Mouse (Mus musculus) hindbrain, postnatal 0 days (tissue): ENCODE results near the gene Lcmt1. TPM values are rescaled to one million over a fixed set of nuclear protein-coding genes. Genes with fewer than 3 reads are reported as not detected.
A peak's percentile ranks its signal among the peaks of the same experiment; 100 is the strongest.

Source experiments
- ATAC-seq: fragments of 200-750 bp; cut with Nextera tagmentation; 2 replicates; pipeline ENCODE4 v1.8.0; 2017; ENCODE audit warnings: mild to moderate bottlenecking, moderate TSS enrichment, moderate library complexity
- DNase-seq: peaks from one replicate; pipeline ENCODE4 v3.0.0-alpha.2; 2015; ENCODE audit warnings: low spot score
- H3K27ac ChIP-seq: fragments of 300-500 bp; sonication (generic); 2 replicates; pipeline ENCODE4 v1.5.1; 2014; ENCODE audit warnings: mild to moderate bottlenecking
- H3K27me3 ChIP-seq: fragments of 300-500 bp; sonication (generic); 2 replicates; pipeline ENCODE4 v1.6.1; 2014; ENCODE audit warnings: low read length, mixed read lengths; ENCODE audit not compliant: insufficient read depth
- H3K36me3 ChIP-seq: fragments of 300-500 bp; sonication (generic); 2 replicates; pipeline ENCODE4 v1.6.1; 2014; ENCODE audit warnings: low read length, mixed read lengths; ENCODE audit not compliant: insufficient read depth
- H3K4me1 ChIP-seq: fragments of 300-500 bp; sonication (generic); 2 replicates; pipeline ENCODE4 v1.6.1; 2014; ENCODE audit warnings: antibody characterized with exemption, low read length, mixed read lengths; ENCODE audit not compliant: insufficient read depth
- H3K4me2 ChIP-seq: fragments of 300-500 bp; sonication (generic); 2 replicates; pipeline ENCODE4 v1.6.1; 2014; ENCODE audit warnings: low read depth, mild to moderate bottlenecking, low read length, moderate library complexity, mixed read lengths
- H3K4me3 ChIP-seq: fragments of 300-500 bp; sonication (generic); 2 replicates; pipeline ENCODE4 v1.5.1; 2014; ENCODE audit warnings: low read length
- H3K9ac ChIP-seq: fragments of 300-500 bp; sonication (generic); replicated peaks from 2 replicates; pipeline ENCODE4 v1.6.1; 2014; ENCODE audit warnings: mild to moderate bottlenecking, low read length, moderate library complexity, mixed read lengths
- H3K9me3 ChIP-seq: fragments of 300-500 bp; sonication (generic); 2 replicates; pipeline ENCODE4 v1.6.1; 2016; ENCODE audit warnings: low read length, mixed read lengths
- CTCF ChIP-seq: IDR thresholded peaks from 2 replicates; pipeline ENCODE4 v1.5.1; 2016; ENCODE audit warnings: antibody characterized with exemption, control low read depth, low read depth
- WGBS: fragments of 180-500 bp; shearing (Covaris S2); extraction: QIAGEN DNeasy Blood & Tissue Kit; methylation state at CpG from one replicate; pipeline ENCODE4 v1.1.7; 2014; 5-methylcytosine and 5-hydroxymethylcytosine counted together
- polyA plus RNA-seq: library from polyadenylated mRNA; unstranded; fragments of >200 nt; fragmentation: Nextera tagmentation; extraction: Ambion mirVana; gene quantifications from 2 replicates; pipeline ENCODE4 v1.2.1, GENCODE M21; 2015
- total RNA-seq: library from RNA; depleted of rRNA; stranded (reverse); fragments of >200 nt; gene quantifications from 2 replicates; pipeline ENCODE4 v1.2.3, GENCODE M21; 2014

The Lcmt1 gene
- total and polyA plus RNA-seq, 2 experiments from 2014 or later: 64.5 to 102 TPM

GRCm38 (mm10) chr7:123356158-123356557 is 13.4 kb upstream of the Lcmt1 start:
- DNase-seq (no peak), ATAC-seq (no peak)
- Histone ChIP-seq H3K27me3 (no peaks in the 10 kb centered on the region), H3K36me3 (no peaks in the 10 kb centered on the region), H3K4me1 (no peaks in the 10 kb centered on the region), H3K27ac (no peak overlapping the region), H3K4me2 (no peak overlapping the region), H3K9me3 (no peaks in the 10 kb centered on the region), H3K4me3 (no peak overlapping the region), H3K9ac (no peak overlapping the region)
- no peak for TF ChIP-seq CTCF
- WGBS: 95% methylated on average over 3 of the region's 3 CpGs

- no peaks in the 10 kb centered on the region for H3K4me1 ChIP-seq
- ATAC-seq (no peak), DNase-seq (peak; percentile 38)
- no peaks in the 10 kb centered on the region for H3K27me3 ChIP-seq
- no peak overlapping the region for H3K4me3 ChIP-seq
- no peak overlapping the region for H3K27ac ChIP-seq
- 55% methylated on average over 7 of the region's 7 CpGs for WGBS
- H3K4me2 ChIP-seq: no peak overlapping the region
- no peak for TF ChIP-seq CTCF
- H3K9ac ChIP-seq: no peak overlapping the region
- no peaks in the 10 kb centered on the region for H3K9me3 ChIP-seq
- no peaks in the 10 kb centered on the region for H3K36me3 ChIP-seq
Measured at GRCm38 (mm10) chr7:123359101-123359500, 10.5 kb upstream of the Lcmt1 start.

DNA sequence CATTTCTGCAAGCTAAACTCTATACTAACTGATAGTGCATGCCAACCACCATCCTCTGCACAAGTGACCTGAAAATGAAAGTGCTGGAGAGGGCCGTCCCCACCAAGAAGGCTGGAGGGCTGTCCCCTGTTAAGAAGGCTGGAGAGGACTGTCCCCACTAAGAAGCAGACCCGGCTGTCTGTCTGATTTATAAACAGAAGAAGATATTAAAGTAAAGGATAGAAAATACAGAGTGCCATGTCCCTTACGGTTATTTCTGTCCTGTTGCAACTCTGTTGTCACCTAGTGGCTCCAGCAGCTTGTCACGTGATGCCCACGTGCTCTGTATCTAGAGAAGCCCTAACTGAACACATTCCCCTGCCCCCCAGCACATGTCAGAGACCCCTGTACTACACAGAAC is 9.4 kb upstream of the Lcmt1 start:
- H3K4me1 ChIP-seq: no peaks in the 10 kb centered on the region
- H3K9me3 ChIP-seq: no peaks in the 10 kb centered on the region
- no peak overlapping the region for H3K27ac ChIP-seq
- H3K36me3 ChIP-seq: no peaks in the 10 kb centered on the region
- H3K27me3 ChIP-seq: no peaks in the 10 kb centered on the region
- no peak overlapping the region for H3K4me2 ChIP-seq
- WGBS: 94% methylated on average over 5 of the region's 5 CpGs
- no peak for ATAC-seq
- H3K4me3 ChIP-seq: no peak overlapping the region
- no peak for TF ChIP-seq CTCF
- no peak overlapping the region for H3K9ac ChIP-seq
- DNase-seq: no peak

DNA sequence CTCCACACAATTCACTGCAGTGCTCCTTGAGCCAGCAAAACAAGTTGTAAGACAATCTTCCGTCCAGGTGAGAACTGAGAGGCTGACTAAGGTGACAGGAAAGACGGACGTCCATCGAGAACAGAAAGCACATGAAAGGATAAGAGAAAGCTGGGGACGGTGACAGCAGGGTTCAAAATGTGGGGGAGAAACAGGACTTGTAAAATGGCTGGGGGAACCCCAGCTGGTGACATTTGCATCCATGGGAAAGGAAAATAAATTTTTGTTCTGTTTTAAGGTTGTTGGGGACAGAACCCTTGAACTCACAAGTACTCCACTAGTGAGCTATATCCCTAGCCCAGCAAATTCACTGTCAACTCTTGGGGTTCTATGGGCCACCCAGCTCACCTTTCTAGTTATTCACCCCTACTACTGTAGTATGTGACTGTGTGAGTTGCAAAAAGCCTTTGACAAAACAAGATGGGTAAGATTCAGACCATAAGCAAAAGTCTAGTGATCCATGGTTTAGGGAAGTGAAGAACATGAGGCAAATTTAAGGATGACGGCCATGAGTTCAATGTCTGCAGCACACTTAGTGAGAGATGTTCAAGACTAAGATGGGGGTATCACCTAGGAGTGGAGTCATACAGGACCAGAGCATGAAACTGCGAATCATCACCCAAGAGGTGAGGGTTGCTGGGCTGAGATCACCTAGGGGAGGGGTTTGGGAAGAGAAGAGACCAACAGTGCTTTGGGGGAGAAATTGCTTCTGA is 8.2 kb upstream of the Lcmt1 start:
- no peak for ATAC-seq
- no peak overlapping the region for H3K9ac ChIP-seq

GRCm38 (mm10) chr7:123362806-123363205 is 6.8 kb upstream of the Lcmt1 start:
- no peaks in the 10 kb centered on the region for H3K27me3 ChIP-seq
- no peak for DNase-seq
- H3K4me3 ChIP-seq: no peak overlapping the region
- no peak overlapping the region for H3K27ac ChIP-seq
- 81% methylated on average over 3 of the region's 3 CpGs for WGBS
- 0 out of 2 replicates have a peak, but pooled peaks cover 6% of the 10 kb centered on the region for H3K4me1 ChIP-seq
- no peak for TF ChIP-seq CTCF
- H3K4me2 ChIP-seq: no peak overlapping the region
- no peaks in the 10 kb centered on the region for H3K36me3 ChIP-seq
- H3K9me3 ChIP-seq: no peaks in the 10 kb centered on the region
- no peak for ATAC-seq
- H3K9ac ChIP-seq: no peak overlapping the region

More for the DNA sequence above, 8.2 kb upstream of the Lcmt1 start:
- H3K36me3 ChIP-seq: no peaks in the 10 kb centered on the region
- no peak overlapping the region for H3K27ac ChIP-seq
- 94% methylated on average over 7 of the region's 7 CpGs for WGBS
- no peak for TF ChIP-seq CTCF
- no peak for DNase-seq
- H3K4me3 ChIP-seq: no peak overlapping the region
- no peak overlapping the region for H3K4me2 ChIP-seq
- no peaks in the 10 kb centered on the region for H3K27me3 ChIP-seq
- H3K9me3 ChIP-seq: no peaks in the 10 kb centered on the region
- no peaks in the 10 kb centered on the region for H3K4me1 ChIP-seq

DNA sequence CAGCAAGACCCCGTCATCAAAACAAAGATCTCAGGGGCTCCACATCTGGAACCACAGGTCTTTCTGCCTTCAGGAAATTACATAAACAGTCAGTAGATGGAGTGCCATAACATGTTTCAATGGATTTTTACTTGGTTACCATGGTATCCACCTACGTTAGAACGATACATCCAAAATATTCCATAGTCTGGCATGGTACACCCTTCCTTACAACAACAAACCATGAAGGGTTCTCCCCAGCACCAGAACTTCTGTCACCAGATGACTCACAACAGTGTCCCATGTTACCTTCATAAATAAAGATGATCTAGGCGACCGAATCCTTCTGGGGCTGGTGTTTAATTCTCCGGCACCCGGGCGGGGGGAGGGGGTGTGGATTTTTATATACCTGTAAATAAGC is 5.6 kb upstream of the Lcmt1 start:
- no peak overlapping the region for H3K4me3 ChIP-seq
- H3K27ac ChIP-seq: no peak overlapping the region
- no peak overlapping the region for H3K4me2 ChIP-seq
- DNase-seq (no peak), ATAC-seq (no peak)
- WGBS: 87% methylated on average over 8 of the region's 8 CpGs
- H3K27me3 ChIP-seq: no peaks in the 10 kb centered on the region
- no peak overlapping the region for H3K9ac ChIP-seq
- no peaks in the 10 kb centered on the region for H3K36me3 ChIP-seq
- H3K4me1 ChIP-seq: 0 out of 2 replicates have a peak, but pooled peaks cover 13% of the 10 kb centered on the region
- TF ChIP-seq CTCF: no peak
- no peaks in the 10 kb centered on the region for H3K9me3 ChIP-seq
